Comparison of ENCODE assay signal across 13 mouse cellular contexts in the genomic region with DNA sequence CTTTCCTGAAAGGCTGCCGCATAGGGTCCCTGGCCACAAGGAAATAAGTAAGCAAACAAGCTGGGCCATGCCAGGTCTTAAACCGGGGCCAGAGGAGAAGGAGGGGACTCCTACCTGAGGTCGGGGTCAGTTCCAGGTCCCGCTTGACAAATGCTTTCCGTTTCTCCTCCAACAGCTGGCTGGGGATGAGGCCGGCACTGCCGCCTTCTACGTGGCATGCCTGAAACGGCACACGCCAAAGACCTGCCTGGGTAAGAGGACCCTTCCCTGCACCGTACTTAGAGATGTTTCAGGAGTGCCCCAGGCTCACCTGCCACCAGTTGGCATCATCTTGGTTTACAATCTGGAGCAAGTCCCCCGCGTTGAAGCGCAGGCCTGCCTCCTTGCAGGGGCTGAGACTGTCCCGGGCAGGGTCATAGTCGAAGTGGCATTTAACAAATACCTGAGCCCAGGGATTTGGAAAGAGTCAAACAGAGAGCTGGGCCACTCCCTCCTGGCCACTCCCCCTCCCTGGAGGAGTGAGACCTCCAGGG. TPM values are rescaled to one million over a fixed set of nuclear protein-coding genes. Genes with fewer than 3 reads are reported as not detected.
DNase-seq lines count a peak whose midpoint lies in the region; ATAC-seq and TF ChIP-seq lines count a peak whose summit lies in the region.
"Had no signal": no experiment of that assay in that cellular context is flagged by ENCODE, and none has a peak within 500 bp of the region (broad histone marks: within the 10 kb centered on the region; RNA-seq: fewer than 3 reads in every experiment).

No protein-coding gene starts in this region.

- H3K4me2 ChIP-seq in embryonic facial prominence, embryonic 13.5 days = peak overlapping the region; percentile 88
- peak overlapping the region; percentile 72 for H3K4me2 ChIP-seq in hindbrain, postnatal 0 days (ENCODE audit: low read depth, low read length)

- no peak for ATAC-seq in embryonic facial prominence, embryonic 13.5 days (ENCODE audit: insufficient number of reproducible peaks, insufficient read depth, low FRiP score, low TSS enrichment, low read depth)
- no peak for ATAC-seq in hindbrain, postnatal 0 days

- TF ChIP-seq CTCF in ES-Bruce4 (IDR thresholded peaks at IDR 0.05; ENCODE audit: low read depth, low read length) = no peak
- no peak for TF ChIP-seq CTCF in hindbrain, postnatal 0 days (IDR thresholded peaks at IDR 0.05; ENCODE audit: low read depth)

- H3K36me3 ChIP-seq in ES-Bruce4 (ENCODE audit: control insufficient read depth, insufficient read depth, low read length, poor library complexity, severe bottlenecking) = no peaks in the 10 kb centered on the region
- H3K36me3 ChIP-seq in embryonic facial prominence, embryonic 13.5 days = peaks cover 31% of the 10 kb centered on the region
- H3K36me3 ChIP-seq in hindbrain, postnatal 0 days (ENCODE audit: insufficient read depth, low read length) = peaks cover 14% of the 10 kb centered on the region; the same call in 1 of the 2 replicates

- peak; percentile 14 for DNase-seq in kidney, adult 18-20 months
- DNase-seq in kidney, postnatal 14 days = no peak
- DNase-seq in hindbrain, postnatal 0 days (ENCODE audit: low spot score) = no peak
- no peak for DNase-seq in left cerebral cortex, adult 9 months (ENCODE audit: low spot score in 2 of 2)
- DNase-seq in lung, postnatal 36 days = no peak
- DNase-seq: cerebellum, postnatal 36 days; gastrocnemius, postnatal 14 days; lung, postnatal 14 days had no signal

- peak overlapping the region; percentile 10; the same call in 1 of the 2 replicates for H3K4me3 ChIP-seq in ES-Bruce4 (ENCODE audit: low read depth, low read length)
- no peak overlapping the region for H3K4me3 ChIP-seq in embryonic facial prominence, embryonic 13.5 days
- no peak overlapping the region for H3K4me3 ChIP-seq in hindbrain, postnatal 0 days (ENCODE audit: low read length)
- H3K4me3 ChIP-seq: erythroblast, embryonic 14.5 days had no signal

- H3K4me1 ChIP-seq in ES-Bruce4 (ENCODE audit: control insufficient read depth, insufficient read depth, low read length) = no peaks in the 10 kb centered on the region
- peaks cover 3% of the 10 kb centered on the region; the same call in 1 of the 2 replicates for H3K4me1 ChIP-seq in embryonic facial prominence, embryonic 13.5 days
- no peaks in the 10 kb centered on the region for H3K4me1 ChIP-seq in hindbrain, postnatal 0 days (ENCODE audit: insufficient read depth, low read length)

- H3K9ac ChIP-seq in ES-Bruce4 (ENCODE audit: low read depth, poor library complexity, severe bottlenecking) = no peak overlapping the region
- H3K9ac ChIP-seq in embryonic facial prominence, embryonic 13.5 days = no peak overlapping the region
- H3K9ac ChIP-seq in hindbrain, postnatal 0 days (replicated peaks; ENCODE audit: low read length) = no peak overlapping the region

- H3K27me3 ChIP-seq in ES-Bruce4 (ENCODE audit: control insufficient read depth, insufficient read depth, low read length, poor library complexity, severe bottlenecking) = no peaks in the 10 kb centered on the region
- H3K27me3 ChIP-seq in embryonic facial prominence, embryonic 13.5 days = peaks cover 19% of the 10 kb centered on the region
- no peaks in the 10 kb centered on the region for H3K27me3 ChIP-seq in hindbrain, postnatal 0 days (ENCODE audit: insufficient read depth, low read length)

- no peaks in the 10 kb centered on the region for H3K9me3 ChIP-seq in ES-Bruce4 (replicated peaks; ENCODE audit: control insufficient read depth, insufficient read depth, low read length, poor library complexity, severe bottlenecking)
- H3K9me3 ChIP-seq in embryonic facial prominence, embryonic 13.5 days = no peaks in the 10 kb centered on the region
- H3K9me3 ChIP-seq in hindbrain, postnatal 0 days (ENCODE audit: low read length) = no peaks in the 10 kb centered on the region

- 29% methylated on average over 16 of the region's 16 CpGs for WGBS in embryonic facial prominence, embryonic 13.5 days
- 34% methylated on average over 16 of the region's 16 CpGs for WGBS in hindbrain, postnatal 0 days

- no peak for TF ChIP-seq EP300 in ES-Bruce4 (IDR thresholded peaks at IDR 0.05; ENCODE audit: insufficient read depth, low read depth, low read length)

- H3K27ac ChIP-seq in ES-Bruce4 (ENCODE audit: insufficient read depth, low read length) = no peak overlapping the region
- H3K27ac ChIP-seq in embryonic facial prominence, embryonic 13.5 days = no peak overlapping the region
- H3K27ac ChIP-seq in hindbrain, postnatal 0 days = no peak overlapping the region

- TF ChIP-seq POLR2A in ES-Bruce4 (IDR thresholded peaks at IDR 0.05; ENCODE audit: insufficient read depth, low read length) = no peak

RNA-seq across cellular contexts. Expression of a gene that starts 20.7 kb away (rescaled TPM):
- not detected in 2 replicates for polyA plus RNA-seq in ES-Bruce4 (2011; ENCODE audit: insufficient read depth, insufficient read length, low read depth, missing spikeins)
- polyA plus RNA-seq in embryonic facial prominence, embryonic 13.5 days (2015; fragmentation: Nextera tagmentation; extraction: Ambion mirVana) = 0.45 and 0.66 TPM in 2 replicates
- total RNA-seq in hindbrain, postnatal 0 days (2014; rRNA removed) = 0.05 and 0.29 TPM in 2 replicates
- 0.19 and 0.40 TPM in 2 replicates for polyA plus RNA-seq in hindbrain, postnatal 0 days (2015; fragmentation: Nextera tagmentation; extraction: Ambion mirVana)
- total RNA-seq: left cerebral cortex, postnatal 14 days had no signal
- polyA plus RNA-seq: erythroblast, embryonic 14.5 days had no signal

RNA-seq across cellular contexts. Expression of a gene that starts 26.3 kb away (rescaled TPM):
- 3.4 and 3.6 TPM in 2 replicates for polyA plus RNA-seq in ES-Bruce4 (2011; ENCODE audit: insufficient read depth, insufficient read length, low read depth, missing spikeins)
- polyA plus RNA-seq in embryonic facial prominence, embryonic 13.5 days (2015; fragmentation: Nextera tagmentation; extraction: Ambion mirVana) = 9.8 and 10.3 TPM in 2 replicates
- total RNA-seq in hindbrain, postnatal 0 days (2014; rRNA removed) = 49.0 and 49.9 TPM in 2 replicates
- polyA plus RNA-seq in hindbrain, postnatal 0 days (2015; fragmentation: Nextera tagmentation; extraction: Ambion mirVana) = 25.5 and 26.0 TPM in 2 replicates

RNA-seq across cellular contexts. Expression of a gene that starts 33.7 kb away (rescaled TPM):
- 3.8 and 6.3 TPM in 2 replicates for polyA plus RNA-seq in ES-Bruce4 (2011; ENCODE audit: insufficient read depth, insufficient read length, low read depth, missing spikeins)
- polyA plus RNA-seq in embryonic facial prominence, embryonic 13.5 days (2015; fragmentation: Nextera tagmentation; extraction: Ambion mirVana) = 4.3 and 4.9 TPM in 2 replicates
- 73.5 and 81.3 TPM in 2 replicates for total RNA-seq in hindbrain, postnatal 0 days (2014; rRNA removed)
- 53.8 and 54.1 TPM in 2 replicates for polyA plus RNA-seq in hindbrain, postnatal 0 days (2015; fragmentation: Nextera tagmentation; extraction: Ambion mirVana)
- polyA plus RNA-seq: erythroblast, embryonic 14.5 days had no signal

RNA-seq across cellular contexts. Expression of a gene that starts 39.1 kb away (rescaled TPM):
- polyA plus RNA-seq in ES-Bruce4 (2011; ENCODE audit: insufficient read depth, insufficient read length, low read depth, missing spikeins) = not detected in 2 replicates
- polyA plus RNA-seq in embryonic facial prominence, embryonic 13.5 days (2015; fragmentation: Nextera tagmentation; extraction: Ambion mirVana) = not detected in 2 replicates
- not detected in 2 replicates for total RNA-seq in hindbrain, postnatal 0 days (2014; rRNA removed)
- not detected in 2 replicates for polyA plus RNA-seq in hindbrain, postnatal 0 days (2015; fragmentation: Nextera tagmentation; extraction: Ambion mirVana)
- total RNA-seq: gastrocnemius, postnatal 14 days; left cerebral cortex, postnatal 14 days had no signal
- polyA plus RNA-seq: erythroblast, embryonic 14.5 days had no signal

RNA-seq across cellular contexts. Expression of a gene that starts 45.6 kb away (rescaled TPM):
- not detected in 2 replicates for polyA plus RNA-seq in ES-Bruce4 (2011; ENCODE audit: insufficient read depth, insufficient read length, low read depth, missing spikeins)
- polyA plus RNA-seq in embryonic facial prominence, embryonic 13.5 days (2015; fragmentation: Nextera tagmentation; extraction: Ambion mirVana) = not detected in 2 replicates
- 25.8 and 42.9 TPM in 2 replicates for total RNA-seq in hindbrain, postnatal 0 days (2014; rRNA removed)
- polyA plus RNA-seq in hindbrain, postnatal 0 days (2015; fragmentation: Nextera tagmentation; extraction: Ambion mirVana) = 5.7 and 9.5 TPM in 2 replicates
- total RNA-seq: gastrocnemius, postnatal 14 days; left cerebral cortex, postnatal 14 days had no signal
- polyA plus RNA-seq: erythroblast, embryonic 14.5 days; urinary bladder, adult 2 months had no signal
